Comparison of ENCODE assay signal across 10 mouse cellular contexts in genomic region chr9:77636450-77636951, GRCm38 (mm10). TPM values are rescaled to one million over a fixed set of nuclear protein-coding genes. Genes with fewer than 3 reads are reported as not detected.
DNase-seq lines count a peak whose midpoint lies in the region; ATAC-seq and TF ChIP-seq lines count a peak whose summit lies in the region.
"Had no signal": no experiment of that assay in that cellular context is flagged by ENCODE, and none has a peak within 500 bp of the region (broad histone marks: within the 10 kb centered on the region; RNA-seq: fewer than 3 reads in every experiment).

Klhl31 (plus strand) TSS chr9:77636500.

- no peaks in the 10 kb centered on the region for H3K79me2 ChIP-seq in myocyte (ENCODE audit: control insufficient read depth, insufficient read depth)

- H3ac ChIP-seq in myocyte (ENCODE audit: control insufficient read depth, insufficient read length), result peak within 1 kb of the TSS; percentile 18

- intact Hi-C loops in gastrocnemius, postnatal 36 days (cut with DNase I), result loop anchor here (1.0 kb wide), 1 partner anchor 18 kb away; no protein-coding TSS in a partner anchor
- intact Hi-C loops in heart, postnatal 36 days (cut with DNase I), result loop anchor here (2.0 kb wide), 1 partner anchor 24 kb away; no protein-coding TSS in a partner anchor

- 57% methylated on average over 10 of the region's 10 CpGs for WGBS in midbrain, embryonic 10.5 days
- WGBS in midbrain, embryonic 14.5 days, result 65% methylated on average over 10 of the region's 10 CpGs
- 36% methylated on average over 10 of the region's 10 CpGs for WGBS in intestine, postnatal 0 days

- peak; percentile 55 for TF ChIP-seq POLR2A in myocyte (IDR thresholded peaks at IDR 0.05; ENCODE audit: insufficient read length, low read depth)

- H3K9me3 ChIP-seq in midbrain, embryonic 10.5 days (replicated peaks), result no peaks in the 10 kb centered on the region
- no peaks in the 10 kb centered on the region for H3K9me3 ChIP-seq in midbrain, embryonic 14.5 days (ENCODE audit: control insufficient read depth, low read length)
- H3K9me3 ChIP-seq in intestine, postnatal 0 days (ENCODE audit: control insufficient read depth), result no peaks in the 10 kb centered on the region

- H3K4me2 ChIP-seq in midbrain, embryonic 14.5 days (ENCODE audit: low read length), result no peak within 1 kb of the TSS
- peak within 1 kb of the TSS; percentile 88 for H3K4me2 ChIP-seq in myocyte (ENCODE audit: low read depth)
- no peak within 1 kb of the TSS for H3K4me2 ChIP-seq in intestine, postnatal 0 days (replicated peaks; ENCODE audit: low read depth)

- no peaks in the 10 kb centered on the region for H3K27me3 ChIP-seq in midbrain, embryonic 10.5 days (ENCODE audit: low read depth, poor library complexity, severe bottlenecking)
- H3K27me3 ChIP-seq in midbrain, embryonic 14.5 days (ENCODE audit: control insufficient read depth, insufficient read depth, low read length), result no peaks in the 10 kb centered on the region
- H3K27me3 ChIP-seq in myocyte (ENCODE audit: control insufficient read depth, insufficient read depth, insufficient read length), result no peaks in the 10 kb centered on the region
- H3K27me3 ChIP-seq in intestine, postnatal 0 days (replicated peaks; ENCODE audit: control insufficient read depth, insufficient read depth, low read length), result no peaks in the 10 kb centered on the region

- no peak within 1 kb of the TSS for H3K4me3 ChIP-seq in midbrain, embryonic 10.5 days
- H3K4me3 ChIP-seq in midbrain, embryonic 14.5 days (replicated peaks; ENCODE audit: low read depth, low read length), result no peak within 1 kb of the TSS
- peak within 1 kb of the TSS; percentile 23 for H3K4me3 ChIP-seq in myocyte
- H3K4me3 ChIP-seq in intestine, postnatal 0 days (ENCODE audit: low read depth, low read length), result no peak within 1 kb of the TSS

- DNase-seq in midbrain, embryonic 10.5 days (ENCODE audit: low spot score), result peak; percentile 13
- no peak for DNase-seq in midbrain, embryonic 14.5 days
- DNase-seq in gastrocnemius, postnatal 36 days, result peak; percentile 34 to 42
- DNase-seq in heart, postnatal 36 days, result peak in 1 of 2 experiments; percentile 57
- DNase-seq in urinary bladder, postnatal 25 days (ENCODE audit: low spot score), result no peak
- no peak for DNase-seq in adrenal gland, postnatal 25 days
- DNase-seq: adrenal gland, postnatal 10 days had no signal

- no peak within 1 kb of the TSS for H3K9ac ChIP-seq in midbrain, embryonic 14.5 days (replicated peaks; ENCODE audit: low read length)
- no peak within 1 kb of the TSS for H3K9ac ChIP-seq in intestine, postnatal 0 days (ENCODE audit: low read depth, low read length)

- TF ChIP-seq CTCF in intestine, postnatal 0 days (IDR thresholded peaks at IDR 0.05; ENCODE audit: low read depth), result no peak

- no peak for ATAC-seq in midbrain, embryonic 14.5 days (ENCODE audit: low FRiP score, low TSS enrichment)
- ATAC-seq in intestine, postnatal 0 days, result no peak

- no peaks in the 10 kb centered on the region for H3K36me3 ChIP-seq in midbrain, embryonic 10.5 days
- H3K36me3 ChIP-seq in midbrain, embryonic 14.5 days (ENCODE audit: control insufficient read depth, insufficient read depth, low read length), result no peaks in the 10 kb centered on the region
- peaks cover 3% of the 10 kb centered on the region for H3K36me3 ChIP-seq in myocyte (ENCODE audit: control insufficient read depth, insufficient read depth)
- H3K36me3 ChIP-seq in intestine, postnatal 0 days (ENCODE audit: control insufficient read depth, insufficient read depth), result no peaks in the 10 kb centered on the region

- peaks cover 4% of the 10 kb centered on the region; the same call in 1 of the 2 replicates for H3K4me1 ChIP-seq in midbrain, embryonic 10.5 days
- no peaks in the 10 kb centered on the region for H3K4me1 ChIP-seq in midbrain, embryonic 14.5 days (ENCODE audit: control insufficient read depth, insufficient read depth, low read length)
- no peaks in the 10 kb centered on the region for H3K4me1 ChIP-seq in intestine, postnatal 0 days (replicated peaks; ENCODE audit: control insufficient read depth, insufficient read depth, low read length)

- no peak within 1 kb of the TSS for H3K27ac ChIP-seq in midbrain, embryonic 10.5 days (replicated peaks)
- H3K27ac ChIP-seq in midbrain, embryonic 14.5 days (replicated peaks; ENCODE audit: low read depth, low read length), result no peak within 1 kb of the TSS
- H3K27ac ChIP-seq in intestine, postnatal 0 days (ENCODE audit: low read depth, low read length), result no peak within 1 kb of the TSS
- H3K27ac ChIP-seq: macrophage had no signal

TF ChIP-seq in myocyte, 11 proteins besides CTCF, POLR2A, EP300 and RAD21:
- no peak for TF ChIP-seq TCF12 (IDR thresholded peaks at IDR 0.05; ENCODE audit: insufficient read depth, poor library complexity, severe bottlenecking)
- TF ChIP-seq USF1 (IDR thresholded peaks at IDR 0.05; ENCODE audit: low read depth), result no peak
- TF ChIP-seq MYOD1 (IDR thresholded peaks at IDR 0.05; ENCODE audit: control insufficient read depth in 1 of 3, insufficient read length in 2 of 3, low read depth in 2 of 3), result peak in 1 of 3 experiments; percentile 31
- TF ChIP-seq E2F4 (IDR thresholded peaks at IDR 0.05; ENCODE audit: insufficient read depth), result no peak
- TF ChIP-seq SRF (IDR thresholded peaks at IDR 0.05; ENCODE audit: control insufficient read depth, insufficient read length, low read depth), result no peak
- TF ChIP-seq MAX (IDR thresholded peaks at IDR 0.05; ENCODE audit: low read depth), result no peak
- no peak for TF ChIP-seq REST (IDR thresholded peaks at IDR 0.05; ENCODE audit: insufficient read depth, insufficient read length)
- peak; percentile 11 for TF ChIP-seq POLR2AphosphoS2 (IDR thresholded peaks at IDR 0.05; ENCODE audit: insufficient read length, low read depth)

RNA-seq across cellular contexts. Expression of gene Klhl31, which starts in this region (rescaled TPM):
- 0.36 and 0.39 TPM in 2 replicates for polyA plus RNA-seq in midbrain, embryonic 10.5 days (2016; fragmentation: Nextera tagmentation; extraction: Ambion mirVana)
- polyA plus RNA-seq in midbrain, embryonic 14.5 days (2014; fragmentation: Nextera tagmentation; extraction: Ambion mirVana), result 0.09 TPM in 1 of 2 replicates, not detected in the other
- 100 to 1,000 TPM; 521 to 528 TPM for total RNA-seq in gastrocnemius, postnatal 36 days (2021)
- 100 to 1,000 TPM; 133 to 143 TPM for total RNA-seq in heart, postnatal 36 days (2021)
- 7.4 TPM for polyA plus RNA-seq in myocyte (2012; fragmentation: generic; extraction: Trizol)
- polyA plus RNA-seq in intestine, postnatal 0 days (2015; fragmentation: Nextera tagmentation; extraction: Ambion mirVana), result 0.03 TPM in 1 of 2 replicates, not detected in the other
- total RNA-seq in adrenal gland, postnatal 25 days (2021), result 0.03 TPM in 1 of 2 replicates, not detected in the other
- polyA plus RNA-seq: macrophage had no signal

Comparison
In these comparisons a context has a peak if more than half of its experiments do, and no peak if none do; other contexts are left out.
1. RNA of gene Klhl31 (total RNA-seq): 521 to 528 TPM in gastrocnemius, postnatal 36 days and 133 to 143 TPM in heart, postnatal 36 days; 0.03 TPM in adrenal gland, postnatal 25 days; every median in the first group is over 100 times any median in the second.
2. Peak in DNase-seq in midbrain, embryonic 10.5 days; RNA of the gene not detected or under 1 TPM.
3. DNase-seq: peak in gastrocnemius, postnatal 36 days (2 of 2); none in midbrain, embryonic 14.5 days (single experiment), urinary bladder, postnatal 25 days (single experiment) and adrenal gland, postnatal 25 days (single experiment).